Mouse (Mus musculus) telencephalon, adult 2 months (tissue): ENCODE results near the gene Sebox.
"Not testable (repeated sequence)": the region's sequence is repeated elsewhere in the genome, so short reads cannot be mapped to it uniquely, and the experiment has no call there.

ENCODE experiments used
- DNase-seq: peaks from one replicate; pipeline ENCODE4 v3.0.0-alpha.2; 2011; ENCODE audit warnings: low read depth, low spot score

Gene Sebox

GRCm38 (mm10) chr11:78497544-78498522, 5.4 kb upstream of the Sebox start, which contains the start of gene Sarm1:
Sarm1 (minus strand) TSS chr11:78497754.
- peak; percentile 96 for DNase-seq

DNA sequence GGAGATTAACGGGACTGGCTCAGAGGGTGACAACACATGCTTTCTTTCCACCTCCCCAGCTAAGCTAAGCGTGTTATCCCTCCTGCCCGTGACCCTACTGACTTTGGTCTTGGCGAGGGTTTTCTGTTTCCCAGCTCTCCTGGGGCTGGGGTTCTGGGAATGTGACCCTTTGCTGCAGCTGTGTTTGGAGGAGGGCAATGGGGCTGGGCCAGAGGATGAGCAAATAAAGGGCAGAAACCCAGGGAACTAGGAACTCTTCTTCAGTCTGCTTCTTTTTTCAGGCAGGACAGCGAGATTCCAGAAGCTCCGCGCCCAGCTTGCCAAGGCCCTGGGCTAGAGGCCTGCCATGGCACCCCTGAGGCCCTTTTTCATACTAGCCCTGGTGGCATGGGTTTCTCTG, 4.2 kb upstream of the Sebox start, which contains the start of gene Vtn:
Gene Vtn, plus strand, starts transcription at position 88 of the 400 bp plus-strand sequence.
- no peak for DNase-seq

DNA sequence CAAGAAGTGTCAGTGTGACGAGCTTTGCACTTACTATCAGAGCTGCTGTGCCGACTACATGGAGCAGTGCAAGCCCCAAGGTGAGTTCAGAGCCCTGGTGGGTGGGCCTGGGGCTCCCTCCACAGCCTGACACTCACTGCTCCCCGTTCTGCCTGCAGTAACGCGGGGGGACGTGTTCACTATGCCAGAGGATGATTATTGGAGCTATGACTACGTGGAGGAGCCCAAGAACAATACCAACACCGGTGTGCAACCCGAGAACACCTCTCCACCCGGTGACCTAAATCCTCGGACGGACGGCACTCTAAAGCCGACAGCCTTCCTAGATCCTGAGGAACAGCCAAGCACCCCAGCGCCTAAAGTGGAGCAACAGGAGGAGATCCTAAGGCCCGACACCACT, 3.7 kb upstream of the Sebox start:
- no peak for DNase-seq

- no peak for DNase-seq
These were observed 2.5 kb upstream of the Sebox start for GRCm38 (mm10) chr11:78500623-78501202.

GRCm38 (mm10) chr11:78501529-78501928, 1.7 kb upstream of the Sebox start:
- no peak for DNase-seq

DNA sequence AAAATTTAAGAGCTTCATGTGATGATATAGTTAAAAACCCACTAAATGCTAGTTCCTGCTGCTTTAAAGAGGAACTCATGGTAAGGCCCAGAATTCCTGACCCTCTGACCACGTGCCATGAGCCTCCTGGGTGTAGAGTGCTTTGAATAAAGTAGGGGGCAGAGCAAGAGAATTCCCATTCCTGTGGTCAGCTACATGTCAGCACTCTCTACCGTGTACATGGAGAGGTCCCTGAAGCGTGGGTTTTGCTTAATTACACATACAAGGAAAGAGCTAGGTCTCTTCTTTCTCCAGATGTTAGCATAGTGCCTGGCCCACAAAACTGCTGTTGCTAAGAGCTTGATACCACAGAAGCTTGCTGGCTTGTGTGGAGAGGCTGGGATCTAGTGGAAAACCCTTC, 2.2 kb downstream of the Sebox start:
- no peak for DNase-seq

GRCm38 (mm10) chr11:78509148-78509547, 5.9 kb downstream of the Sebox start:
- DNase-seq = no peak

DNA sequence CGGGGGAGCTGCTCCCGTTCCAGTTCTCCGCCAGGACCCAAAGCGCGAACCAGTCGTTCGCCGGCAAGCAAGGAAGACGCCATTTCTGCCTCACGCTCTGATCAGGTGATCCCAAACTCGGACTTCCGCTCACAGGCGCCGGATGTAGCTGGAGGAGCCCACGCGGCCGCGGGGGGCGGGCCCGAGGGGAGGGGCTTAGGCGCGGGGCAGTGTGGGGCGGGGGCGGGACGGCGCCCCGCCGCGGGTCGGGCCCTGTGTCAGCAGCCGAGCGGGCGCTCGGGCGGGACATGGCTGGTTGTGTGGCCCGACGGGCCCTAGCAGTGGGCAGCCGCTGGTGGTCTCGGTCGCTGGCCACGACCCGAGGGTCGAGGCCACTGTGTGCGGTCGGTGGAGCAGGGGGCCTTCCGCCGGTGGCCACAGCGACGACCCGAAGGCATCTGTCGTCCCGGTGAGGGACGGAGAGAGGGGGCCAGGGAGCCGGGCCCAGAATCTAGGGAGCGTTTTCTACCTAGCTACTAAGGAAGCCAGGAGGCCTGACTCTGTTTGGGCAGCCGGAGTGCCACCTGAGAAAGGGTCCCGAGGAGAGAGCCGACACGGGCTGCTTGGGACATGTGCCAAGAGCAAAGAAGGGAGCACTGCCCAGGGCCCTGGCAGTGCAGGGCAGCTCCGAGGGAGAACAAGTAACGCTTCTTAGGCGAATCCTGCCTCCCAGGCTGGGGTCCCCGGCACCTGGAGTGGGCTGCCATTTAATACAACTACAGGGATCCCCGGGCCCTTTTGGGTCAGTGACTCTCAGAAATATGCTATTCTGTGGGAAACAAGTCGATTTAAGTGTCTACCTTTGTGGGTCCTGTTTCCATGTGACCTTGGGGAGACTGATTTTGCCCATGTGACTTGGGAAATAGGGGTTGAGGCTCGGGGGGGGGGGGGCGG, 9.0 kb downstream of the Sebox start, which contains the start of the genes Tmem199 and Poldip2:
Gene Tmem199, minus strand, starts transcription at position 148 of the 933 bp plus-strand sequence.
Gene Poldip2, plus strand, starts transcription at position 169 of the 933 bp plus-strand sequence.
- peak; percentile 86 for DNase-seq

- DNase-seq = no peak
These were observed 10.0 kb downstream of the Sebox start for GRCm38 (mm10) chr11:78513106-78513790.

- no peak for DNase-seq
These were observed 12.5 kb downstream of the Sebox start for GRCm38 (mm10) chr11:78515549-78516325.

DNA sequence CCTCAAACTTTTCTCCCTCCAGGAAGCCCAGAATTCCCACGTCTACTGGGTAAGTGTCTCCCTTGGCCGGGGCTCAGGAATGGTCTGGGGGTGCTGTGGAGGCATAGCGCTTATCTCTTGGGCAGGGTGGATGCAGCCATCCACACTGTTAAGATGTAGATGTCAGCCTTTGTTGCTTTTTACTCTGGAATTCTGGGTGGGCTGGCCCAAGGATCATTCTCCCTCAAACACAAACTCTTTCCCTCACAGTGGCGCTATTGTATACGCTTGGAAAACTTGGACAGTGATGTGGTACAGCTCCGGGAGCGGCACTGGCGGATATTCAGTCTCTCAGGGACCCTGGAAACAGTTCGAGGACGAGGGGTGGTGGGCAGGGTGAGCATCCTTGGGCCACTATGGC, 15.7 kb downstream of the Sebox start:
- no peak for DNase-seq

DNA sequence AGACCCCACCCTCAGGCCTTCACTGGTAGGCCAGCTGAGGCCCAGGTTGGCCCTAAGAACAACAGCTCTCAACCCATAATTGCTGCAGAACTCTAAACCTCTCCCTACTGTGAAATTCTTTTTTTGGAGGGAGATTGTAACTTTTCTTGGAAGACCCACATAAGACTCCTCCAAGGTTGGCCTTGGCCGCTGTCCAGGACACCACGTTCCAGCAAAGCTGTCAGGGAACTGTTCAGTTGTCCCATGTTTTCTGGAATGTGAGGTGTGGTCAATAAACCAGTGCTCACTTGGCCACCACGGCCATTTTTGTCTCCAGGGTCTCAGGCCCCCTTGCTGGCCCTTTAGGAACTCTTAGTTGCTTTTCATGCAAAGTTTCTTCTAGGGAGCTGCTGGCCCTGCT, 18.6 kb downstream of the Sebox start:
- DNase-seq = no peak

- DNase-seq = no peak
These were observed 19.3 kb downstream of the Sebox start for GRCm38 (mm10) chr11:78522481-78522997.

GRCm38 (mm10) chr11:78523241-78523955, 20.2 kb downstream of the Sebox start:
- no peak for DNase-seq

DNA sequence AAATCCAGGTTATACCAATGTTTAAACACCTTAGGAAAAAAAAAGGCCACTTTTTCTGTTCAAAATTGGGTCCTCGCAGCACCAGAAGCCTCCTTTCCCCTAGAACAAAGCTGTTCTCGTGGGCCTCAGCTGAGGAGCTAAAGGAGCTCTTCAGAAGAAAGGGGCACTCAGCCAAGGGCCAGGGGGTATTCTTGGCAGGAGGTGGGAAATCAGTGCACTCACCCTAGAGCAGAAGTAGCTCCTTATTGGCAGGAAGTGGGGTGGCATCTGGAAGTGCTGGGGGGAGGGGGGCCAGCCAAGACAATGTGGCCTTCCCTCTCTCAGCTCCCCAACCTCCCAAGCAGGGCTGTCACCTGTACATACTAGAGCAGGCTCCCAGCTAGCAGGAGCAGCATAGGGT, 21.6 kb downstream of the Sebox start:
- no peak for DNase-seq

DNA sequence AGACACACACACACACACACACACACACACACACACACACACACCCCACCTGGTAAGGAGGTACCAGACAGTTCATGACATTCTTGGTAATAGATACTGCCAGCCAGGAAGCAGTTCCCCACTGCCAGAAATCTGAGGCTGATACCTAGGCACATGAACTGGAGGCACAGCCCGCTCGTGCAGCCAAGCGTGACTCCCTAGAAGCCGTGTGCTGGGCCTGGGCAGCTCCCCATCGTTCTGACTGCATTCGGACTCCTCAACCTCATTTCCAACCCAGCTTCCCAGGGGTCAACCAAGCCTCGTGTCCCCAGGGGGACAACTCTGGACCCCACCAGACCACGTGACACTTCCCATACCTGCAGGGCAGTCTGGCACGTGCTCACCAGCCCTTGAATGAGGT, 25.5 kb downstream of the Sebox start:
- DNase-seq = no peak

DNA sequence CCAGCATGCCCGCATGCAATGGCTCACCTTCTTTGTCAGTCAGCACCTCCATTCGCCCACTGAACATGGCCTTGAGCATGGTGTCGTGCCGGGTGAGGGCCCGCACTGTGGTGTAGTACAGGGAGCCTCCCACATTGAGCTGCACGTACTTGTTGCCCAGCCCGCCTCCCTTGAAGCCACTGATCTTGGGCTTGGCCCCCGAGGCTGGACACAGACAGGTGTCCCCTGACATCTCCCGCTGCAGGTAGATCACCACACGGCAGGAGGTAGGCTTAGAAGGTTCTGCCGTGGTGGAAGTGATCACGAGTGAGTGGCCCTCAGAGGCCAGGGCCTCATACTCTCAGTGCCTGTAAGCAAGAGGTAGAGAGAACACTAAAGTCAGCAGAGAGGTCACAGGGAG, 26.8 kb downstream of the Sebox start:
- no peak for DNase-seq

DNA sequence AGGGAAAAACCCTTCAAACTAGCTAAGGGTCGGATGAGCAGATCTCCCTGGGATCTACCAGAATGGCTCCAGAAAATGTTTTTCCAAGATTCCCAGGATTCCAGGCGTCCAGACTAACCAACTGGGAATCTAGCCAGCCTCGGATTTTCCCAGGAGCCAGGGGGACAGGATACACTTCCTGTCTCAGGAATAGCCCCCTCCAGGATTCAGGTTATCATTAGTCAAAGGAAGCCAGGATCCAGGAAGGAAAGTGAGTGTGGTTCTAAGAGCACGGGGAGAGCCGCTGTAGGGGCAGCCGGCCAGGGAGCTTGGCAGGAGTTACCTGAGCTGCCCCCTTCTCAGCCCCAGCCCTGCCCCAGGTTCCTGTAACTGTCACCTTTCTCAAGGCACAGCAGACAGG, 27.8 kb downstream of the Sebox start:
- DNase-seq = no peak

DNA sequence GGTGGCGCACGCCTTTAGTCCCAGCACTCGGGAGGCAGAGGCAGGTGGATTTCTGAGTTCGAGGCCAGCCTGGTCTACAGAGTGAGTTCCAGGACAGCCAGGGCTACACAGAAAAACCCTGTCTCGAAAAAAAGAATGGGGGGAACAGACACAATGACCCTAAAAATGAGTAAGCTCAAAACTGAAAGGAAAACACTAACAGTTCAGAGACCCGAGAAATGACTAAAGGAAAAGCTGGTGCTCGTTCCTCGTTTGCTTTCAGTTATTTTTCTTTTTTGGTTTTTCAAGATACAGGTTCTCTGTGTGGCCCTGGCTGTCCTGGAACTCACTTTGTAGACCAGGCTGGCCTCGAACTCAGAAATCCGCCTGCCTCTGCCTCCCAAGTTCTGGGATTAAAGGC, 28.3 kb downstream of the Sebox start:
- not testable (repeated sequence) for DNase-seq
